Mouse (Mus musculus) kidney, embryonic 14.5 days (tissue): Measurements from ENCODE around the gene Ccdc60. TPM values are rescaled to one million over a fixed set of nuclear protein-coding genes. Genes with fewer than 3 reads are reported as not detected.
"Not testable (repeated sequence)": the region's sequence is repeated elsewhere in the genome, so short reads cannot be mapped to it uniquely, and the experiment has no call there.

Experiments used
- ATAC-seq: fragments of 200-750 bp; cut with Nextera tagmentation; 2 replicates; pipeline ENCODE4 v1.8.0; 2017; ENCODE audit warnings: moderate number of reproducible peaks, mild to moderate bottlenecking, moderate TSS enrichment, moderate library complexity; ENCODE audit not compliant: low FRiP score, low TSS enrichment
- H3K27ac ChIP-seq: fragments of 300-500 bp; sonication (generic); 2 replicates; pipeline ENCODE4 v1.5.1; 2014; ENCODE audit warnings: low read depth, mild to moderate bottlenecking, low read length, moderate library complexity, mixed read lengths
- H3K27me3 ChIP-seq: fragments of 300-500 bp; sonication (generic); 2 replicates; pipeline ENCODE4 v1.6.1; 2014; ENCODE audit warnings: mild to moderate bottlenecking, low read length; ENCODE audit not compliant: control insufficient read depth, insufficient read depth
- H3K36me3 ChIP-seq: fragments of 300-500 bp; sonication (generic); 2 replicates; pipeline ENCODE4 v1.6.1; 2014; ENCODE audit warnings: low read length, mixed read lengths; ENCODE audit not compliant: control insufficient read depth, insufficient read depth
- H3K4me1 ChIP-seq: fragments of 300-500 bp; sonication (generic); 2 replicates; pipeline ENCODE4 v1.6.1; 2014; ENCODE audit warnings: low read length, mixed read lengths; ENCODE audit not compliant: control insufficient read depth, insufficient read depth
- H3K4me2 ChIP-seq: fragments of 300-500 bp; sonication (generic); replicated peaks from 2 replicates; pipeline ENCODE4 v1.6.1; 2014; ENCODE audit warnings: low read depth, mild to moderate bottlenecking, low read length
- H3K4me3 ChIP-seq: fragments of 300-500 bp; sonication (generic); 2 replicates; pipeline ENCODE4 v1.5.1; 2014; ENCODE audit warnings: mild to moderate bottlenecking, low read length
- H3K9ac ChIP-seq: fragments of 300-500 bp; sonication (generic); 2 replicates; pipeline ENCODE4 v1.6.1; 2014; ENCODE audit warnings: low read depth, mild to moderate bottlenecking, low read length, moderate library complexity
- H3K9me3 ChIP-seq: fragments of 300-500 bp; sonication (generic); 2 replicates; pipeline ENCODE4 v1.6.1; 2016; ENCODE audit warnings: low read length; ENCODE audit not compliant: control insufficient read depth
- WGBS: fragments of 180-500 bp; shearing (Covaris S2); extraction: QIAGEN DNeasy Blood & Tissue Kit; methylation state at CpG from one replicate; pipeline ENCODE4 v1.1.7; 2014; 5-methylcytosine and 5-hydroxymethylcytosine counted together
- polyA plus RNA-seq: library from polyadenylated mRNA; unstranded; fragments of >200 nt; fragmentation: Nextera tagmentation; extraction: Ambion mirVana; gene quantifications from 2 replicates; pipeline ENCODE4 v1.2.1, GENCODE M21; 2014

The Ccdc60 gene
- polyA plus RNA-seq, 1 experiment from 2014 or later, result 0.55 TPM

DNA sequence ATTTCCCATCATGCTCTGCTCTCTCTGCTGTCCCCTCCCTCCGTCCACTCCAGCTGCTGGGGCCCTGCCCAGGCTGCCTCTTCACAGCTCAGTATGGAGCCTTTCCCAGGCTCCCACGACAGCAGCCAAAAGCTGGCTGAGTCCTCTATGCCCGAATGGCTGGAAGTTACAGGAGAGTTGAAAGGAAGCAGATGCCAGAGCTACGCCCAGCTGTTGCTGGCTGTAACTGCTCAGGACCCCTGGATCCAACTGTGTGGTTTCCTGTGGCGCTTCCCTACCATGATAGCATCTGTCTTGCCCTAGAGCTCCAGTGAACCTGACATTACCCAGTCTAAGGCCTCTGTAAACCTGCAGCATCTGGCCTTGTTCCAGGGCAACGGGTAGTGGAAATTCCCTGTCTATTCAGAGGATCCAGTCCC lies 20.6 kb upstream of the Ccdc60 start:
- ATAC-seq, result peak; percentile 72; the same call in 1 of the 2 replicates
- Histone ChIP-seq H3K9me3 (no peaks in the 10 kb centered on the region), H3K9ac (no peak overlapping the region), H3K27ac (peak overlapping the region; percentile 53), H3K4me1 (no peaks in the 10 kb centered on the region), H3K36me3 (no peaks in the 10 kb centered on the region), H3K4me2 (0 out of 2 replicates have a peak overlapping the region, but pooled peaks have one; percentile 10), H3K4me3 (no peak overlapping the region), H3K27me3 (no peaks in the 10 kb centered on the region)
- WGBS, result 34% methylated on average over 6 of the region's 6 CpGs

DNA sequence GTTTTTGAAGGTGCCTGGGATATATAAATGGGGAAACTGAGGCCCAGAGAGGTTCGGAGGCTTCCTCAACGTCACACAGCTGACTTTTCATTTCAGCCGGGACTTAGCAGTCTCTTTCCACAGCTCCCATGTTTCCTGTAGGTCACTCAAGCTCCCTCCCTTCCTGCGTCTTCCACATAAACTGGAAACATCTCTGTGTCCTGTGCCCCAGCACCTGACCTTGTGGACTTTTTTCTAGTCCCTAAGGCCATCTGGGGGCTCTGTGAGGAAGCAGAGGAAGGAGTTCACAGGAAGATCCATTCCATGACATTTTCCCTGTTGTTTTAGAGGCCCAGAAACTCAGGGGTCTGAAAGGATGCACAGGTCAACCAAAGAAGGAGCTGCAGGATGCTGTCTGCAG lies 16.8 kb upstream of the Ccdc60 start:
- no peak overlapping the region for H3K4me3 ChIP-seq
- no peaks in the 10 kb centered on the region for H3K9me3 ChIP-seq
- H3K27ac ChIP-seq, result no peak overlapping the region
- H3K27me3 ChIP-seq, result no peaks in the 10 kb centered on the region
- WGBS, result 77% methylated on average over 4 of the region's 4 CpGs
- H3K4me2 ChIP-seq, result no peak overlapping the region
- H3K4me1 ChIP-seq, result peaks cover 5% of the 10 kb centered on the region; the same call in 1 of the 2 replicates
- no peak overlapping the region for H3K9ac ChIP-seq
- no peak for ATAC-seq
- no peaks in the 10 kb centered on the region for H3K36me3 ChIP-seq

DNA sequence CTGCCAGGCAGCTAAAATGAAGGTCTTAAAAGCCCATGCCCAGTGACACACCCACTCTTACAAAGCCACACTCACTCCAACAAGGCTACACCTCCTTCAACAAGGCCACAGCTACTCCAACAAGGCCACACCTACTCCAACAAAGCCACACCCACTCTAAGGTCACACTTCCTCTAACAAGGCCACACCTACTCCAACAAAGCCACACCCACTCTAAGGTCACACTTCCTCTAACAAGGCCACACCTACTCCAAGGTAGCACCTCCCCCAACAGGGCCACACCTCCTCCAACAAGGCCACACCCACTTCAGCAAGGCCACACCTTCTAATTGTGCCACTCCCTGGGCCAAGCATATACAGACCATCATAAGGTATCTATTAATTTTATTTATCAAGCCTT lies 16.4 kb upstream of the Ccdc60 start:
- H3K4me1 ChIP-seq, H3K4me3 ChIP-seq, H3K27ac ChIP-seq, H3K9me3 ChIP-seq, H3K27me3 ChIP-seq, H3K4me2 ChIP-seq, H3K36me3 ChIP-seq, ATAC-seq, H3K9ac ChIP-seq: not testable (repeated sequence)

DNA sequence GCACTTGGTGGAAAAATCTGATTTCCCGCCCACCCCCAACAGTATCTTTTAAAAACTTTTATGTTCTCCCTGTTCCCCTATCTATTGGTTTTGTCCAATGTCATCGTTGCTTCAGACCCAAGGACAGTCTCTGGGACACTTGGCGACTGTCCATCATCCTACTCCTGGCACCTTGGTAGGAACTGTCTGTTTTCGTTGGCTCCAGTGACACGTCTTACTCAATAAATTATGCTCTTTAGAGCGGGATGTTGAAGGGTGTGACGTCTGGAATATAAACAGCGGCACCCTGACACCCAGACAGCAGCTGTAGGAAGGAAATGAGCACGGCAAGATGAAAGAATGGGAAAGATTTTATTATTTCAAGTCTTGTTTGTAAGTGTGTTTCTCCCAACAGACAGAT lies 12.2 kb upstream of the Ccdc60 start:
- H3K36me3 ChIP-seq, result no peaks in the 10 kb centered on the region
- H3K4me3 ChIP-seq, result no peak overlapping the region
- WGBS, result 16% methylated on average over 9 of the region's 9 CpGs
- no peak for ATAC-seq
- H3K9ac ChIP-seq, result no peak overlapping the region
- H3K9me3 ChIP-seq, result no peaks in the 10 kb centered on the region
- peaks cover 5% of the 10 kb centered on the region; the same call in 1 of the 2 replicates for H3K4me1 ChIP-seq
- no peak overlapping the region for H3K27ac ChIP-seq
- H3K4me2 ChIP-seq, result no peak overlapping the region
- H3K27me3 ChIP-seq, result no peaks in the 10 kb centered on the region

DNA sequence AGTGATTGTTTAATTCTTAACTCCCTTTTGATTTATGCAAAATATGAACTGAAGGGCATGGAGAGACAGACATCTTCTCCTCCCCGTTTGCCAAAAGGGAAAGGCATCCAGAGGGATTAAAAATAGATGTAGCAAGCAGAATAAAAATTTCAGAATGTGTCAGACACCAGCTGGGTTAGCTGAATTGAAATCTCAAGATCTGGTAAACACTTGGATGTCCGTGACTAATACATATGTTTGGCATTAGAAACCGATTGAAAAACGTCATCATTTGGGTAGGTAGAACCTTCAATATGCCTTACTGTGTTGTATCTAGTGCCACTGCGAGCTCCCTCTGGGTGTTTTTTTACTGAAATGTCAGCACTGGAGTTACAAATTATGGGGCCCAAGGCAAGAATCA lies 4.7 kb upstream of the Ccdc60 start:
- Histone ChIP-seq H3K36me3 (no peaks in the 10 kb centered on the region), H3K4me2 (no peak overlapping the region), H3K27ac (no peak overlapping the region), H3K9me3 (no peaks in the 10 kb centered on the region), H3K4me1 (peaks cover 13% of the 10 kb centered on the region; the same call in 1 of the 2 replicates), H3K27me3 (no peaks in the 10 kb centered on the region), H3K9ac (no peak overlapping the region), H3K4me3 (no peak overlapping the region)
- ATAC-seq, result no peak
- WGBS, result 72% methylated on average over 5 of the region's 5 CpGs

DNA sequence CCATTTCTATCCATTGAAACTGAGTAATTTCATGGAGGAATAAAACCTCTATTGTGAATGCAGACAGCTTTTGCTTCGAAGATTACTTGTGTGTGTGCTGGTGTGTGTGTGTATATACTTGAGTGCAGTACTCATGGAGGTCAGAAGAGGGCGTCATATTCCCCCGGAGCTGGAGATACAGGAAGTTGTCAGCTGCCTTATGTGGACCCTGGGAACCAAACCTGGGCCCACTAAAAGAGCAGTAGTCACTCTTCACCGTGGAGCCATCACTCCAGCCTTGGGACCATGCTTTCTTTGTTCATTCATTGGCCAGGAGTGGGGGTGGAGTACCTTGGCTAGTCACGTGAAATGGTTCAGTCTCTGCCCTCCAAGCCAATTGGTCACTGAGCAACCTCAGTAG lies 1.8 kb upstream of the Ccdc60 start:
- Histone ChIP-seq H3K27ac (no peak overlapping the region), H3K4me2 (no peak overlapping the region), H3K36me3 (no peaks in the 10 kb centered on the region), H3K9ac (no peak overlapping the region), H3K4me1 (peaks cover 16% of the 10 kb centered on the region; the same call in 1 of the 2 replicates), H3K4me3 (no peak overlapping the region), H3K9me3 (no peaks in the 10 kb centered on the region), H3K27me3 (no peaks in the 10 kb centered on the region)
- no peak for ATAC-seq
- WGBS, result 90% methylated on average over 5 of the region's 5 CpGs

DNA sequence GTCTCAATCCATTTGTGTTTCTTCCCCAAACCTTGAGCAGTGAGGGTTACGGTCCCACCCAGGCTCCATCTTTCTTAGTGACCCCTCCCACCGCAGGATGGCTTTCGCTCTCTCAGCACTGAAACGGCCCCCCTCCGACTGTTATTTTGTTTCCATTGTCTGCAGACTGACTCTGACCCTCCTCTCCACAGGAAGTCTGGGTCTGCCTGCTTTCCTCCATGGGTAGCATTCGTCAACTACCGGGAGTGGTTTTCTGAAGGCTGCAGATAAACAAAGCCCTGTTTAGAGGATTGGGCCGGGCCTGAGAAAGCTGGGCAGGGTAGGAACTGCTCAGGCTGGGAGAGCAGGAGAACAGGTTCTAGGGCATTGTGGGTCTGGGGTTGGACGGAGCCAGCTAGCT lies 1.1 kb upstream of the Ccdc60 start:
- H3K36me3 ChIP-seq, result no peaks in the 10 kb centered on the region
- H3K9me3 ChIP-seq, result no peaks in the 10 kb centered on the region
- WGBS, result 10% methylated on average over 9 of the region's 9 CpGs
- no peaks in the 10 kb centered on the region for H3K27me3 ChIP-seq
- no peak overlapping the region for H3K9ac ChIP-seq
- peaks cover 19% of the 10 kb centered on the region; the same call in 1 of the 2 replicates for H3K4me1 ChIP-seq
- 0 out of 2 replicates have a peak, but pooled peaks have one; percentile 16 for ATAC-seq
- peak overlapping the region; percentile 42 for H3K4me2 ChIP-seq
- no peak overlapping the region for H3K27ac ChIP-seq
- H3K4me3 ChIP-seq, result no peak overlapping the region

DNA sequence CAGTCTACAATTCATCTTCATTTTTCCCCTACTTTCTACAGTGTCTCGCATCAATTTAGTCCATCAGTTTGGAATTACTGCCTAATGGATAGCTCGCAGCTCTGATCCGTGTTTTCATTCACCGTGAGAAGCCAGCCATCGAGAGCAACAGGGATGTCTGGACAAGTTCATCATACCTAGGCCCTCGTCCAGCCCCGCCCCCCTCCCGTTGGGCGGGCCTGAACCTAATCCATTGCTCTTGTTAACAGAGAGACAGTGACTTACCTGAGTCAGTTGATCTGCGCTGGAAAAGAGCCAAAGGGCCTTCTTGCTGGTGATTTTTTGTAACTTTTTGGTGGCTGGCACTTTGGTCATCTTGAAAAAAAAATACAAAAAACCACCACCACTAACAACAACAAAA lies 602 bp downstream of the Ccdc60 start:
- no peak overlapping the region for H3K4me2 ChIP-seq
- H3K4me3 ChIP-seq, result no peak overlapping the region
- no peaks in the 10 kb centered on the region for H3K36me3 ChIP-seq

DNA sequence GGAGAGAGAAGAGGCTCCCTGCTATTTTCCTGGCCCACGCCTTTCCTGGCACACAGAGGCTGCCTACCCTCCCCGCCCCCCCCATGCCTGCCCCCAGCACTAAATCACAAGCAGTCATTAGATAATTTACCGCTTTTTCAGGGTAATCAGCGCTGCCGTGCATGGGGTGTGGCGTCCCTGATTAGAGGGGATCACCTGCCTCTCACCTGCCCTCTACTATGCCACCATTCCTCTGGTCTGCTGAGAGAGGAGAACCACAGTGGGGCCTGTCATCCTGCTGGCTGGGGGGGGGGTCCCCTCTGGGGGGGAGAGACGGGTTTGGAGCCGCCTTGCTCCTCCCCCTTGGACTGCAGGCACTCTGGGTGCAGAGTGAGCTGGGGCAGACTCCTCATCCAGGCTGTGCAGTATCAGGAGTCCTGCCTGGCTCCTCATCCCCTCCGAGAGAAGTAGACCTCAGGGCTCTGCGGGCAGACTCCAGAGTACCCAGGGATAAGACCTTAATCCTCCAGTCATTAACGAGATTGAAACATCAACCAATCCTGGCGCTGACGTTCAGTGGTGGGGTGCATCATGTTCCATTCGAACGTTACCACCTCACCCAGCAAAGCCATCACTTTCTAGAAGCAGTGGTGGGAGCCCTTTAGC lies 3.1 kb downstream of the Ccdc60 start:
- peaks cover 19% of the 10 kb centered on the region; the same call in 1 of the 2 replicates for H3K4me1 ChIP-seq
- no peaks in the 10 kb centered on the region for H3K9me3 ChIP-seq
- H3K9ac ChIP-seq, result no peak overlapping the region
- no peaks in the 10 kb centered on the region for H3K27me3 ChIP-seq
- H3K27ac ChIP-seq, result no peak overlapping the region
- no peak overlapping the region for H3K4me2 ChIP-seq
- ATAC-seq, result no peak
- no peaks in the 10 kb centered on the region for H3K36me3 ChIP-seq
- 31% methylated on average over 15 of the region's 15 CpGs for WGBS
- no peak overlapping the region for H3K4me3 ChIP-seq

More for the DNA sequence above, 602 bp downstream of the Ccdc60 start:
- Histone ChIP-seq H3K27me3 (no peaks in the 10 kb centered on the region), H3K9ac (no peak overlapping the region), H3K27ac (no peak overlapping the region), H3K4me1 (peaks cover 19% of the 10 kb centered on the region; the same call in 1 of the 2 replicates), H3K9me3 (no peaks in the 10 kb centered on the region)
- 50% methylated on average over 10 of the region's 10 CpGs for WGBS
- no peak for ATAC-seq
